Mouse (Mus musculus): ENCODE results near the gene Acox3. TPM values are rescaled to one million over a fixed set of nuclear protein-coding genes. Genes with fewer than 3 reads are reported as not detected.
A peak's percentile ranks its signal among the peaks of the same experiment; 100 is the strongest.

Acox3 gene
- polyA plus RNA-seq, 1 experiment from 2014 or later, result 9.6 TPM

DNA sequence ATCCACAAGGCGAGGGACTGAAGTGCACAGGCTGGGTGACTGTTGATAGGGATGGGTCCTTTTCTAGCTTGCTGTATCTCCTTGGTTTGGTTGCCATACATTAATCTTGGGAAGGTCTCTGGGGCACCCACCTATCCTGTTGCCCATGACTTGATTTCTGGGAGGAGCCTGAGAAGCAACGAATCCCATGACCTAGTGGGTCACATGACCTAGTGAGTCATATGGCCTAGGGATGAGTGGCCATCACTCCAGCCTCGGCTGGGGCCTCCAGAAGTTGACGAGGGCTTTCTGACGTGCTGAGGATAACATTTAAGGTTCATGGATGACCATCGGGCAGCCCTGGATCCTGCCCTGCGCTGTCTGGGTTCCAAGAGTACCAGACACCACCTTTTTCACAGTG lies 22.5 kb downstream of the Acox3 start:
- Histone ChIP-seq H3K27me3 (ENCODE audit: control insufficient read depth, insufficient read depth, low read length) (no peaks in the 10 kb centered on the region), H3K9ac (ENCODE audit: low read length) (no peak overlapping the region), H3K4me1 (replicated peaks; ENCODE audit: control insufficient read depth, insufficient read depth) (peaks cover 4% of the 10 kb centered on the region; the same call in 1 of the 2 replicates), H3K4me2 (replicated peaks; ENCODE audit: low read depth) (no peak overlapping the region), H3K4me3 (ENCODE audit: low read depth, low read length) (no peak overlapping the region), H3K36me3 (ENCODE audit: control insufficient read depth, insufficient read depth, low read length) (peaks cover 13% of the 10 kb centered on the region), H3K9me3 (ENCODE audit: control insufficient read depth, low read length) (no peaks in the 10 kb centered on the region), H3K27ac (replicated peaks) (no peak overlapping the region)
- TF ChIP-seq EP300 (optimal IDR thresholded peaks at IDR 0.05), result no peak
- TF ChIP-seq CTCF (IDR thresholded peaks at IDR 0.05; ENCODE audit: low read depth), result no peak
- WGBS, result 81% methylated on average over 7 of the region's 7 CpGs
- ATAC-seq (ENCODE audit: low FRiP score, low TSS enrichment) (no peak), DNase-seq (ENCODE audit: low spot score) (no peak)

GRCm38 (mm10) chr5:35606800-35607199 lies 24.0 kb downstream of the Acox3 start:
- Histone ChIP-seq H3K4me1 (replicated peaks; ENCODE audit: control insufficient read depth, insufficient read depth) (peaks cover 4% of the 10 kb centered on the region; the same call in 1 of the 2 replicates), H3K4me2 (replicated peaks; ENCODE audit: low read depth) (no peak overlapping the region), H3K9ac (ENCODE audit: low read length) (no peak overlapping the region), H3K9me3 (ENCODE audit: control insufficient read depth, low read length) (no peaks in the 10 kb centered on the region), H3K27me3 (ENCODE audit: control insufficient read depth, insufficient read depth, low read length) (no peaks in the 10 kb centered on the region), H3K36me3 (ENCODE audit: control insufficient read depth, insufficient read depth, low read length) (peaks cover 13% of the 10 kb centered on the region), H3K4me3 (ENCODE audit: low read depth, low read length) (no peak overlapping the region), H3K27ac (replicated peaks) (no peak overlapping the region)
- no peak for ATAC-seq (ENCODE audit: low FRiP score, low TSS enrichment)
- no peak for TF ChIP-seq CTCF (IDR thresholded peaks at IDR 0.05; ENCODE audit: low read depth)
- TF ChIP-seq EP300 (optimal IDR thresholded peaks at IDR 0.05), result no peak
- 89% methylated on average over 7 of the region's 7 CpGs for WGBS
- no peak for DNase-seq (ENCODE audit: low spot score)

- no peak overlapping the region for H3K4me2 ChIP-seq (replicated peaks; ENCODE audit: low read depth)
- peaks cover 4% of the 10 kb centered on the region for H3K36me3 ChIP-seq (ENCODE audit: control insufficient read depth, insufficient read depth, low read length)
- H3K27ac ChIP-seq (replicated peaks), result no peak overlapping the region
- H3K4me3 ChIP-seq (ENCODE audit: low read depth, low read length), result no peak overlapping the region
- DNase-seq (ENCODE audit: low spot score), result no peak
- 66% methylated on average over 6 of the region's 7 CpGs for WGBS
- H3K9ac ChIP-seq (ENCODE audit: low read length), result no peak overlapping the region
- peak; percentile 58; the same call in 1 of the 2 replicates for ATAC-seq (ENCODE audit: low FRiP score, low TSS enrichment)
- peaks cover 4% of the 10 kb centered on the region; the same call in 1 of the 2 replicates for H3K4me1 ChIP-seq (replicated peaks; ENCODE audit: control insufficient read depth, insufficient read depth)
- H3K9me3 ChIP-seq (ENCODE audit: control insufficient read depth, low read length), result no peaks in the 10 kb centered on the region
- H3K27me3 ChIP-seq (ENCODE audit: control insufficient read depth, insufficient read depth, low read length), result no peaks in the 10 kb centered on the region
- TF ChIP-seq EP300 (optimal IDR thresholded peaks at IDR 0.05), result no peak
- no peak for TF ChIP-seq CTCF (IDR thresholded peaks at IDR 0.05; ENCODE audit: low read depth)
These were observed 24.9 kb downstream of the Acox3 start for GRCm38 (mm10) chr5:35607784-35608183.

DNA sequence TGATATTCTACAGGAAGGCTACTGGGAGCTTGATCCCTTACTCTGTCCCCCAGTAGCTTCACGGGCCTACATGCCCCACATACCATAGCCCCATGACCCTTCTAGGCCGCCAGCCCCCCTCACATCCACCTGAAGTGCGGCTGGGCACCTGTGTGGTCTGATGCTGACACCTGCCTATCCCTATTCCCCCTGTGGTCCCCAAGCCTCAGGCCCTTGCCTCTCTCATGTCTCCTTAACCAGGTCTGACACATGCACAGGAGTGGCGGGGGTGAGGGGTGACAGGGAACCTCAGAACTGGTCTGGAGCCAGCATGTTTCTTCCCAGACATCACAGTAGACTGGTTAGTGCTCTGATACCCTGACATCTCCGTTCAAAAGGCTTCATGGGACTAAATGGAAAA lies 25.7 kb downstream of the Acox3 start:
- H3K9me3 ChIP-seq (ENCODE audit: control insufficient read depth, low read length), result no peaks in the 10 kb centered on the region
- no peak for DNase-seq (ENCODE audit: low spot score)
- H3K4me3 ChIP-seq (ENCODE audit: low read depth, low read length), result no peak overlapping the region
- no peak for ATAC-seq (ENCODE audit: low FRiP score, low TSS enrichment)
- no peaks in the 10 kb centered on the region for H3K27me3 ChIP-seq (ENCODE audit: control insufficient read depth, insufficient read depth, low read length)
- H3K27ac ChIP-seq (replicated peaks), result no peak overlapping the region
- TF ChIP-seq CTCF (IDR thresholded peaks at IDR 0.05; ENCODE audit: low read depth), result no peak
- no peak for TF ChIP-seq EP300 (optimal IDR thresholded peaks at IDR 0.05)
- peaks cover 4% of the 10 kb centered on the region for H3K36me3 ChIP-seq (ENCODE audit: control insufficient read depth, insufficient read depth, low read length)
- WGBS, result 80% methylated on average over 5 of the region's 5 CpGs
- H3K4me2 ChIP-seq (replicated peaks; ENCODE audit: low read depth), result no peak overlapping the region
- no peak overlapping the region for H3K9ac ChIP-seq (ENCODE audit: low read length)
- peaks cover 4% of the 10 kb centered on the region; the same call in 1 of the 2 replicates for H3K4me1 ChIP-seq (replicated peaks; ENCODE audit: control insufficient read depth, insufficient read depth)

- ATAC-seq (ENCODE audit: low FRiP score, low TSS enrichment), result peak; percentile 76
- WGBS, result 18% methylated on average over 12 of the region's 12 CpGs
- DNase-seq (ENCODE audit: low spot score), result peak; percentile 54
- H3K27ac ChIP-seq (replicated peaks), result no peak overlapping the region
- H3K36me3 ChIP-seq (ENCODE audit: control insufficient read depth, insufficient read depth, low read length), result peaks cover 4% of the 10 kb centered on the region
- TF ChIP-seq CTCF (IDR thresholded peaks at IDR 0.05; ENCODE audit: low read depth), result no peak
- no peak for TF ChIP-seq EP300 (optimal IDR thresholded peaks at IDR 0.05)
- H3K9me3 ChIP-seq (ENCODE audit: control insufficient read depth, low read length), result no peaks in the 10 kb centered on the region
- no peaks in the 10 kb centered on the region for H3K27me3 ChIP-seq (ENCODE audit: control insufficient read depth, insufficient read depth, low read length)
- H3K9ac ChIP-seq (ENCODE audit: low read length), result no peak overlapping the region
- no peak overlapping the region for H3K4me2 ChIP-seq (replicated peaks; ENCODE audit: low read depth)
- peaks cover 4% of the 10 kb centered on the region; the same call in 1 of the 2 replicates for H3K4me1 ChIP-seq (replicated peaks; ENCODE audit: control insufficient read depth, insufficient read depth)
- H3K4me3 ChIP-seq (ENCODE audit: low read depth, low read length), result no peak overlapping the region
These were observed 26.5 kb downstream of the Acox3 start for GRCm38 (mm10) chr5:35609381-35609780.

DNA sequence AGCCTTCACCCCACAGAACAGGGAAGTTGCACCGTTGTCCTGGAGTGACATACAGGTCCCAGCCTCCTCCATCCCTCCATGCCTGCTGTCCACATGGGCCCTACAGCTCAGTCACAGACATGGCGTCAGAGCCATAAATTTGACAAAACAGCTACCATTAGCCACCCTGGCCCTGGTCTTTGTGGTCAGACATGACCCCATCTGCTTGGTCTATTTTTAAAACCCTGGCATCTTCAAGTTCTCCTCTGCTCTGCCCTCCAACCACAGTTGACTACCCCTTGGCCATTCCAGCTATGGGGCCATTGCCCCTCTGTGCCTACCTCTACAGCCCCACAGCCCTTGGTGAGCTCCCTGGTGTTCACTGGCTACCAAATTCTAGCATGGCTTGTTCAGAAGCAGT lies 27.1 kb downstream of the Acox3 start:
- ATAC-seq (ENCODE audit: low FRiP score, low TSS enrichment) (no peak), DNase-seq (ENCODE audit: low spot score) (no peak)
- H3K4me1 ChIP-seq (replicated peaks; ENCODE audit: control insufficient read depth, insufficient read depth), result peaks cover 4% of the 10 kb centered on the region; the same call in 1 of the 2 replicates
- H3K27me3 ChIP-seq (ENCODE audit: control insufficient read depth, insufficient read depth, low read length), result no peaks in the 10 kb centered on the region
- no peak for TF ChIP-seq CTCF (IDR thresholded peaks at IDR 0.05; ENCODE audit: low read depth)
- no peak for TF ChIP-seq EP300 (optimal IDR thresholded peaks at IDR 0.05)
- WGBS, result 86% methylated on average over 2 of the region's 2 CpGs
- H3K9ac ChIP-seq (ENCODE audit: low read length), result no peak overlapping the region
- H3K9me3 ChIP-seq (ENCODE audit: control insufficient read depth, low read length), result no peaks in the 10 kb centered on the region
- H3K36me3 ChIP-seq (ENCODE audit: control insufficient read depth, insufficient read depth, low read length), result peaks cover 4% of the 10 kb centered on the region
- H3K27ac ChIP-seq (replicated peaks), result no peak overlapping the region
- no peak overlapping the region for H3K4me2 ChIP-seq (replicated peaks; ENCODE audit: low read depth)
- H3K4me3 ChIP-seq (ENCODE audit: low read depth, low read length), result no peak overlapping the region
